In genomic region chr1:118982805-118983211, GRCm38 (mm10) we compare ENCODE assay signal across 8 mouse cellular contexts.
DNase-seq lines count a peak whose midpoint lies in the region; ATAC-seq lines count a peak whose summit lies in the region.

No protein-coding gene starts in this region.

- DNase-seq in heart, adult 8-10 months (ENCODE audit: low spot score): no peak
- DNase-seq in ZHBTc4 (ENCODE audit: low read depth, low spot score): peak; percentile 72
- peak; percentile 48 for DNase-seq in hindbrain, embryonic 11.5 days (ENCODE audit: low spot score)
- DNase-seq in layer of hippocampus, adult 9-11 months: no peak
- DNase-seq in urinary bladder, adult 2 months (ENCODE audit: low spot score): no peak

- H3K27me3 ChIP-seq in heart, embryonic 14.5 days (ENCODE audit: control insufficient read depth, insufficient read depth, low read length): no peaks in the 10 kb centered on the region
- no peaks in the 10 kb centered on the region for H3K27me3 ChIP-seq in hindbrain, embryonic 11.5 days (ENCODE audit: control insufficient read depth, insufficient read depth, low read length)
- no peaks in the 10 kb centered on the region for H3K27me3 ChIP-seq in midbrain, embryonic 15.5 days (replicated peaks)

- 0 out of 4 replicates have a peak overlapping the region, but pooled peaks of 1 of the 2 experiments have one; percentile 21 for H3K4me3 ChIP-seq in heart, embryonic 14.5 days (ENCODE audit: control insufficient read depth in 1 of 2, insufficient read depth in 1 of 2, low read depth in 1 of 2, low read length in 2 of 2)
- no peak overlapping the region for H3K4me3 ChIP-seq in hindbrain, embryonic 11.5 days (ENCODE audit: low read depth, low read length)
- no peak overlapping the region for H3K4me3 ChIP-seq in midbrain, embryonic 15.5 days

- 0 out of 2 replicates have a peak, but pooled peaks have one; percentile 16 for ATAC-seq in heart, embryonic 14.5 days (ENCODE audit: insufficient number of reproducible peaks, insufficient read depth, low FRiP score, low read depth)
- ATAC-seq in hindbrain, embryonic 11.5 days (ENCODE audit: low FRiP score): peak; percentile 64
- peak; percentile 10; the same call in 1 of the 2 replicates for ATAC-seq in midbrain, embryonic 15.5 days (replicated peaks)
- ATAC-seq in activated CD4-positive, CD25-positive, alpha-beta regulatory T cell, adult 4 months: no peak

- WGBS in heart, embryonic 14.5 days: 25% methylated on average over 5 of the region's 5 CpGs
- WGBS in hindbrain, embryonic 11.5 days: under 1% methylated on average over 5 of the region's 5 CpGs
- WGBS in midbrain, embryonic 15.5 days: 10% methylated on average over 5 of the region's 5 CpGs

- H3K27ac ChIP-seq in heart, embryonic 14.5 days (replicated peaks in 1 of 2; ENCODE audit: control insufficient read depth in 1 of 2, insufficient read depth in 1 of 2, low read depth in 2 of 2, low read length in 2 of 2): peak overlapping the region; percentile 57 to 85
- H3K27ac ChIP-seq in hindbrain, embryonic 11.5 days (ENCODE audit: low read depth, low read length): peak overlapping the region; percentile 78
- H3K27ac ChIP-seq in midbrain, embryonic 15.5 days: peak overlapping the region; percentile 62

- no peaks in the 10 kb centered on the region for H3K36me3 ChIP-seq in heart, embryonic 14.5 days (ENCODE audit: control insufficient read depth, insufficient read depth, low read length)
- no peaks in the 10 kb centered on the region for H3K36me3 ChIP-seq in hindbrain, embryonic 11.5 days (ENCODE audit: control insufficient read depth, insufficient read depth, low read length)
- no peaks in the 10 kb centered on the region for H3K36me3 ChIP-seq in midbrain, embryonic 15.5 days (replicated peaks)

- H3K4me1 ChIP-seq in heart, embryonic 14.5 days (ENCODE audit: control insufficient read depth in 2 of 2, insufficient read depth in 2 of 2, low read length in 2 of 2): peaks cover 34 to 44% of the 10 kb centered on the region in 2 experiments
- H3K4me1 ChIP-seq in hindbrain, embryonic 11.5 days (replicated peaks; ENCODE audit: control insufficient read depth, insufficient read depth, low read length): peaks cover 20% of the 10 kb centered on the region
- H3K4me1 ChIP-seq in midbrain, embryonic 15.5 days: peaks cover 30% of the 10 kb centered on the region

- peak overlapping the region; percentile 45; the same call in 1 of the 2 replicates for H3K9ac ChIP-seq in heart, embryonic 14.5 days (ENCODE audit: low read length)
- no peak overlapping the region for H3K9ac ChIP-seq in hindbrain, embryonic 11.5 days (ENCODE audit: low read depth, low read length)
- H3K9ac ChIP-seq in midbrain, embryonic 15.5 days: no peak overlapping the region

- H3K4me2 ChIP-seq in heart, embryonic 14.5 days (ENCODE audit: low read length): peak overlapping the region; percentile 55
- H3K4me2 ChIP-seq in hindbrain, embryonic 11.5 days (replicated peaks; ENCODE audit: low read depth, low read length): no peak overlapping the region
- no peak overlapping the region for H3K4me2 ChIP-seq in midbrain, embryonic 15.5 days

- no peaks in the 10 kb centered on the region for H3K9me3 ChIP-seq in heart, embryonic 14.5 days (ENCODE audit: control insufficient read depth, low read length)
- H3K9me3 ChIP-seq in hindbrain, embryonic 11.5 days (ENCODE audit: control insufficient read depth, low read length): no peaks in the 10 kb centered on the region
- no peaks in the 10 kb centered on the region for H3K9me3 ChIP-seq in midbrain, embryonic 15.5 days

Comparison
In these comparisons a context has a peak if more than half of its experiments do, and no peak if none do; other contexts are left out.
1. DNase-seq: peak in ZHBTc4 (single experiment) and hindbrain, embryonic 11.5 days (single experiment); none in heart, adult 8-10 months (single experiment), layer of hippocampus, adult 9-11 months (single experiment) and urinary bladder, adult 2 months (single experiment).
2. Peak in every context shown above with its lines, with median percentiles within 50 percentile points of each other: H3K27ac ChIP-seq.